Mouse (Mus musculus): ENCODE measurements at regions not wholly inside any gene's neighbourhood (a gene's known extent, or its start where the extent isn't known, plus 50 kb on each side); places are given as distances from the start of the nearest gene placed in this dataset.

GRCm38 (mm10) chr6:7306956-7307355 is 247.7 kb upstream of the Tac1 start:
- TF ChIP-seq CHD1 (IDR thresholded peaks at IDR 0.05; ENCODE audit: low read depth, low read length), result no peak
- no peak for TF ChIP-seq CTCF (IDR thresholded peaks at IDR 0.05 in 2 of 3, conservative IDR thresholded peaks at IDR 0.05 in 1 of 3; ENCODE audit: control insufficient read depth in 1 of 3, insufficient read depth in 1 of 3, low read depth in 2 of 3, low read length in 3 of 3, poor library complexity in 1 of 3, severe bottlenecking in 1 of 3)
- TF ChIP-seq E2F4 (IDR thresholded peaks at IDR 0.05; ENCODE audit: borderline replicate concordance, low read depth, low read length), result no peak
- no peak for TF ChIP-seq RAD21 (IDR thresholded peaks at IDR 0.05; ENCODE audit: low read depth, low read length)
- no peak for TF ChIP-seq POLR2A (IDR thresholded peaks at IDR 0.05; ENCODE audit: control insufficient read depth in 1 of 2, insufficient read depth in 1 of 2, low read depth in 1 of 2, low read length in 2 of 2, poor library complexity in 1 of 2)
- TF ChIP-seq USF1 (IDR thresholded peaks at IDR 0.05; ENCODE audit: low read depth, low read length), result no peak
